Mouse (Mus musculus): ENCODE measurements around the gene Prima1.

DNA sequence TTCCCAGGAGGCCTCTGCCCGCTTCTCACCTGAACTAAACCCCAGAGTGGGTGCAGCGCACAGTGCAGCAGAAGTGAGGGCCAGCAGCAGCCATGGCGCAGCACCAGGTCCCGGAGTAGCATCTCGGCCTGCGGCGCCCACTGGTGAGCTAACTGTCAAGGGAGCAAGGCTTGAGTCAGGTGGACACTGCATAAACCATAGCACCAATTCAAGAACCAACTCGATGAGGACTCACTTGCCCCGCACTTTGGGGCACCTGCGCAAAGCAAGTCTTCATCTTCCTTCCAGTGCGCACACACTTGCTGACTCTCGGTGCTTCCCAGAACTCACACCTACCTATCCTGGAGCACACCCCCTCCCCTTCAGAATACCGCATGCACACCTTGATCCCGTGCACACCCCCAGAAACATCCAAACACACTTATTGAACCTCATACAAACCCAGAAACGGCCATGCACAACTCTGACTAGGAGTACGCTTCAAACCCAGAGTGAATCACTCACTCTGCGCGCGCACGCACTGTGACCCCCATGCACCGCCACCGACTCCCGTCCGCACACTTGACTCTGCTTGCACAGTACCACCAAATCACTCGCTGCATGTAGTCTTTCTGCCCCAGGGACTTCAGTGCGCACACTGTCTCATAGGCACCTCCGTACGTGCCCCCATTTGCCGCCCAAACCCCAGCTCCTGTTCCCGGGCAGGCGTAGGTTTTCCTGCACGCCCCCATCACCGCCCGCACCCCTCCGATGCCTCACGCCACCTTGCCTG lies 453 bp downstream of the Prima1 start:
- no peak for TF ChIP-seq CTCF (IDR thresholded peaks at IDR 0.05 in 2 of 3, conservative IDR thresholded peaks at IDR 0.05 in 1 of 3; ENCODE audit: control insufficient read depth in 1 of 3, insufficient read depth in 1 of 3, low read depth in 2 of 3, low read length in 3 of 3, poor library complexity in 1 of 3, severe bottlenecking in 1 of 3)
- TF ChIP-seq POLR2A (IDR thresholded peaks at IDR 0.05; ENCODE audit: control insufficient read depth in 1 of 2, insufficient read depth in 1 of 2, low read depth in 1 of 2, low read length in 2 of 2, poor library complexity in 1 of 2): no peak
- no peak for TF ChIP-seq POLR2AphosphoS2 (IDR thresholded peaks at IDR 0.05; ENCODE audit: low read length)
- no peak for TF ChIP-seq TAL1 (IDR thresholded peaks at IDR 0.05; ENCODE audit: low read length)
- no peak for TF ChIP-seq ZMIZ1 (IDR thresholded peaks at IDR 0.05; ENCODE audit: low read depth, low read length)
- TF ChIP-seq GATA1 (IDR thresholded peaks at IDR 0.05; ENCODE audit: low read depth, low read length): no peak
- no peak for TF ChIP-seq E2F4 (IDR thresholded peaks at IDR 0.05; ENCODE audit: borderline replicate concordance, low read depth, low read length)
- TF ChIP-seq EP300 (IDR thresholded peaks at IDR 0.05; ENCODE audit: low read depth in 1 of 2, low read length in 2 of 2): no peak
- no peak for TF ChIP-seq MAX (IDR thresholded peaks at IDR 0.05; ENCODE audit: low read length)
- TF ChIP-seq ZC3H11A (IDR thresholded peaks at IDR 0.05; ENCODE audit: low read depth, low read length): no peak
- TF ChIP-seq RAD21 (IDR thresholded peaks at IDR 0.05; ENCODE audit: low read depth, low read length): no peak
